Mouse (Mus musculus) embryonic facial prominence, embryonic 14.5 days (tissue): ENCODE measurements at regions not wholly inside any gene's neighbourhood (a gene's known extent, or its start where the extent isn't known, plus 50 kb on each side); places are given as distances from the start of the nearest gene placed in this dataset.

Source experiments
- ATAC-seq: fragments of 200-750 bp; cut with Nextera tagmentation; 2 replicates; pipeline ENCODE4 v1.8.0; 2017; ENCODE audit warnings: low read depth, moderate number of reproducible peaks, moderate TSS enrichment
- DNase-seq: peaks from one replicate; pipeline ENCODE4 v3.0.0-alpha.2; 2015; ENCODE audit warnings: low spot score
- H3K27ac ChIP-seq: fragments of 300-500 bp; sonication (generic); replicated peaks from 2 replicates; pipeline ENCODE4 v1.5.1; 2014; ENCODE audit warnings: low read depth, mild to moderate bottlenecking, low read length, moderate library complexity
- H3K27me3 ChIP-seq: fragments of 300-500 bp; sonication (generic); replicated peaks from 2 replicates; pipeline ENCODE4 v1.6.1; 2014; ENCODE audit warnings: low read length; ENCODE audit not compliant: control insufficient read depth, insufficient read depth
- H3K36me3 ChIP-seq: fragments of 300-500 bp; sonication (generic); 2 replicates; pipeline ENCODE4 v1.6.1; 2014; ENCODE audit warnings: low read length, mixed read lengths; ENCODE audit not compliant: control insufficient read depth, insufficient read depth
- H3K4me1 ChIP-seq: fragments of 300-500 bp; sonication (generic); 2 replicates; pipeline ENCODE4 v1.6.1; 2014; ENCODE audit warnings: antibody characterized with exemption, low read length; ENCODE audit not compliant: control insufficient read depth, insufficient read depth
- H3K4me2 ChIP-seq: fragments of 300-500 bp; sonication (generic); 2 replicates; pipeline ENCODE4 v1.6.1; 2014; ENCODE audit warnings: low read depth, mild to moderate bottlenecking, low read length, moderate library complexity, mixed read lengths
- H3K4me3 ChIP-seq: fragments of 300-500 bp; sonication (generic); 2 replicates; pipeline ENCODE4 v1.5.1; 2014; ENCODE audit warnings: low read depth, mild to moderate bottlenecking, low read length
- H3K9ac ChIP-seq: fragments of 300-500 bp; sonication (generic); 2 replicates; pipeline ENCODE4 v1.6.1; 2014; ENCODE audit warnings: low read depth, mild to moderate bottlenecking, low read length, moderate library complexity, mixed read lengths
- H3K9me3 ChIP-seq: fragments of 300-500 bp; sonication (generic); 2 replicates; pipeline ENCODE4 v1.6.1; 2016; ENCODE audit warnings: low read length; ENCODE audit not compliant: control insufficient read depth
- WGBS: fragments of 180-500 bp; shearing (Covaris S2); extraction: QIAGEN DNeasy Blood & Tissue Kit; methylation state at CpG from one replicate; pipeline ENCODE4 v1.1.7; 2014; 5-methylcytosine and 5-hydroxymethylcytosine counted together

- Histone ChIP-seq H3K4me2 (no peak overlapping the region), H3K4me1 (no peaks in the 10 kb centered on the region), H3K9ac (no peak overlapping the region), H3K27me3 (no peaks in the 10 kb centered on the region), H3K9me3 (no peaks in the 10 kb centered on the region), H3K27ac (no peak overlapping the region), H3K36me3 (no peaks in the 10 kb centered on the region), H3K4me3 (no peak overlapping the region)
- WGBS = 13% methylated on average over 2 of the region's 2 CpGs
- DNase-seq (no peak), ATAC-seq (no peak)
Measured at GRCm38 (mm10) chr4:97132650-97133049, 50.3 kb downstream of the Gm10192 start.

GRCm38 (mm10) chr4:97127780-97128179 lies 55.2 kb downstream of the Gm10192 start:
- Histone ChIP-seq H3K4me1 (no peaks in the 10 kb centered on the region), H3K27me3 (no peaks in the 10 kb centered on the region; the same call in 1 of the 2 replicates), H3K4me3 (no peak overlapping the region), H3K4me2 (no peak overlapping the region), H3K36me3 (no peaks in the 10 kb centered on the region), H3K27ac (no peak overlapping the region), H3K9me3 (no peaks in the 10 kb centered on the region), H3K9ac (no peak overlapping the region)
- DNase-seq (peak; percentile 21), ATAC-seq (no peak)
- WGBS = 50% methylated on average over 4 of the region's 4 CpGs

GRCm38 (mm10) chr4:97123861-97124260 lies 59.1 kb downstream of the Gm10192 start:
- Histone ChIP-seq H3K27me3 (no peaks in the 10 kb centered on the region; the same call in 1 of the 2 replicates), H3K4me2 (no peak overlapping the region), H3K9me3 (no peaks in the 10 kb centered on the region), H3K4me3 (no peak overlapping the region), H3K36me3 (no peaks in the 10 kb centered on the region), H3K27ac (no peak overlapping the region), H3K4me1 (no peaks in the 10 kb centered on the region), H3K9ac (no peak overlapping the region)
- DNase-seq (no peak), ATAC-seq (no peak)
- WGBS = 44% methylated on average over 1 of the region's 1 CpGs

- no peak for DNase-seq
- no peak for ATAC-seq
- Histone ChIP-seq H3K9ac (no peak overlapping the region), H3K36me3 (no peaks in the 10 kb centered on the region), H3K4me1 (no peaks in the 10 kb centered on the region), H3K4me2 (no peak overlapping the region), H3K27me3 (no peaks in the 10 kb centered on the region; the same call in 1 of the 2 replicates), H3K27ac (no peak overlapping the region), H3K9me3 (no peaks in the 10 kb centered on the region), H3K4me3 (no peak overlapping the region)
- WGBS = 90% methylated on average over 2 of the region's 2 CpGs
Measured at GRCm38 (mm10) chr4:97121952-97122351, 61.0 kb downstream of the Gm10192 start.

- H3K27ac ChIP-seq = no peak overlapping the region
- WGBS = 87% methylated on average over 2 of the region's 2 CpGs
- ATAC-seq = no peak
- H3K36me3 ChIP-seq = no peaks in the 10 kb centered on the region
- no peaks in the 10 kb centered on the region for H3K27me3 ChIP-seq
- no peaks in the 10 kb centered on the region for H3K4me1 ChIP-seq
- H3K9ac ChIP-seq = no peak overlapping the region
- H3K4me2 ChIP-seq = no peak overlapping the region
- DNase-seq = no peak
- no peak overlapping the region for H3K4me3 ChIP-seq
- H3K9me3 ChIP-seq = no peaks in the 10 kb centered on the region
Measured at GRCm38 (mm10) chr4:97119459-97119858, 63.5 kb downstream of the Gm10192 start.

GRCm38 (mm10) chr4:97117016-97117415 lies 66.0 kb downstream of the Gm10192 start:
- Histone ChIP-seq H3K36me3 (no peaks in the 10 kb centered on the region), H3K4me2 (no peak overlapping the region), H3K9ac (no peak overlapping the region), H3K27ac (no peak overlapping the region), H3K4me3 (no peak overlapping the region), H3K27me3 (no peaks in the 10 kb centered on the region), H3K4me1 (no peaks in the 10 kb centered on the region), H3K9me3 (no peaks in the 10 kb centered on the region)
- DNase-seq (no peak), ATAC-seq (no peak)
- WGBS = 68% methylated on average over 1 of the region's 1 CpGs

- H3K4me1 ChIP-seq = no peaks in the 10 kb centered on the region
- no peak overlapping the region for H3K4me3 ChIP-seq
- H3K27me3 ChIP-seq = no peaks in the 10 kb centered on the region
- ATAC-seq = no peak
- no peak for DNase-seq
- no peaks in the 10 kb centered on the region for H3K9me3 ChIP-seq
- H3K27ac ChIP-seq = no peak overlapping the region
- H3K36me3 ChIP-seq = no peaks in the 10 kb centered on the region
- no peak overlapping the region for H3K4me2 ChIP-seq
- H3K9ac ChIP-seq = no peak overlapping the region
- 58% methylated on average over 1 of the region's 1 CpGs for WGBS
Measured at GRCm38 (mm10) chr4:97102752-97103052, 80.3 kb downstream of the Gm10192 start.

GRCm38 (mm10) chr4:97101911-97102751 lies 80.8 kb downstream of the Gm10192 start:
- Histone ChIP-seq H3K36me3 (no peaks in the 10 kb centered on the region), H3K4me3 (no peak overlapping the region), H3K4me2 (no peak overlapping the region), H3K9ac (no peak overlapping the region), H3K9me3 (no peaks in the 10 kb centered on the region), H3K27me3 (no peaks in the 10 kb centered on the region), H3K27ac (no peak overlapping the region), H3K4me1 (no peaks in the 10 kb centered on the region)
- ATAC-seq (no peak; the same call in 1 of the 2 replicates), DNase-seq (no peak)

- no peaks in the 10 kb centered on the region for H3K27me3 ChIP-seq
- no peak overlapping the region for H3K9ac ChIP-seq
- H3K4me1 ChIP-seq = no peaks in the 10 kb centered on the region
- H3K36me3 ChIP-seq = no peaks in the 10 kb centered on the region
- ATAC-seq (no peak), DNase-seq (no peak)
- H3K27ac ChIP-seq = no peak overlapping the region
- no peaks in the 10 kb centered on the region for H3K9me3 ChIP-seq
- H3K4me3 ChIP-seq = no peak overlapping the region
- 78% methylated on average over 3 of the region's 3 CpGs for WGBS
- H3K4me2 ChIP-seq = no peak overlapping the region
Measured at GRCm38 (mm10) chr4:97099721-97100120, 83.2 kb downstream of the Gm10192 start.
